Mouse (Mus musculus) adrenal gland, adult 2 months (tissue): ENCODE results near the gene Tmem132b. TPM values are rescaled to one million over a fixed set of nuclear protein-coding genes. Genes with fewer than 3 reads are reported as not detected.
A peak's percentile ranks its signal among the peaks of the same experiment; 100 is the strongest.

Source experiments
- DNase-seq: peaks from one replicate; pipeline ENCODE4 v3.0.0; 2021
- polyA plus RNA-seq: library from polyadenylated mRNA; depleted of rRNA; stranded (reverse); fragments of >200 nt; gene quantifications from 2 replicates; pipeline ENCODE4 v1.2.3, GENCODE M21; 2012
- total RNA-seq, 2 experiments: library from RNA; stranded (reverse); gene quantifications; 2 replicates each; pipeline ENCODE4 v1.2.3; 2021

Gene Tmem132b
- total and polyA plus RNA-seq, 3 experiments: 0.26 to 1.7 (median 1.5) TPM

- DNase-seq: no peak
Measured at GRCm38 (mm10) chr5:125578661-125579060, 47.1 kb downstream of the Tmem132b start.

- DNase-seq: no peak
Measured at GRCm38 (mm10) chr5:125579153-125579552, 47.6 kb downstream of the Tmem132b start.

GRCm38 (mm10) chr5:125583298-125583697, 51.7 kb downstream of the Tmem132b start:
- no peak for DNase-seq

GRCm38 (mm10) chr5:125583836-125584235, 52.3 kb downstream of the Tmem132b start:
- DNase-seq: peak; percentile 37

GRCm38 (mm10) chr5:125585211-125585610, 53.6 kb downstream of the Tmem132b start:
- DNase-seq: no peak

- no peak for DNase-seq
Measured at GRCm38 (mm10) chr5:125588203-125588602, 56.6 kb downstream of the Tmem132b start.

- DNase-seq: peak; percentile 9
Measured at GRCm38 (mm10) chr5:125588876-125589667, 57.5 kb downstream of the Tmem132b start.

- DNase-seq: no peak
Measured at GRCm38 (mm10) chr5:125598056-125598455, 66.5 kb downstream of the Tmem132b start.

GRCm38 (mm10) chr5:125607146-125607545, 75.6 kb downstream of the Tmem132b start:
- DNase-seq: no peak

GRCm38 (mm10) chr5:125609968-125610367, 78.4 kb downstream of the Tmem132b start:
- DNase-seq: no peak

GRCm38 (mm10) chr5:125612460-125612859, 80.9 kb downstream of the Tmem132b start:
- DNase-seq: no peak

GRCm38 (mm10) chr5:125613136-125613535, 81.6 kb downstream of the Tmem132b start:
- DNase-seq: no peak

GRCm38 (mm10) chr5:125614348-125614747, 82.8 kb downstream of the Tmem132b start:
- no peak for DNase-seq

- DNase-seq: no peak
Measured at GRCm38 (mm10) chr5:125617050-125617449, 85.5 kb downstream of the Tmem132b start.

GRCm38 (mm10) chr5:125627816-125628348, 96.3 kb downstream of the Tmem132b start:
- DNase-seq: no peak

GRCm38 (mm10) chr5:125634666-125635065, 103.1 kb downstream of the Tmem132b start:
- DNase-seq: no peak

- no peak for DNase-seq
Measured at GRCm38 (mm10) chr5:125640966-125641365, 109.4 kb downstream of the Tmem132b start.

- no peak for DNase-seq
Measured at GRCm38 (mm10) chr5:125641531-125642147, 110.1 kb downstream of the Tmem132b start.

- DNase-seq: no peak
Measured at GRCm38 (mm10) chr5:125648236-125648635, 116.7 kb downstream of the Tmem132b start.

- no peak for DNase-seq
Measured at GRCm38 (mm10) chr5:125649982-125650381, 118.4 kb downstream of the Tmem132b start.

GRCm38 (mm10) chr5:125658101-125658500, 126.5 kb downstream of the Tmem132b start:
- DNase-seq: no peak

GRCm38 (mm10) chr5:125658959-125659749, 127.6 kb downstream of the Tmem132b start:
- no peak for DNase-seq
